Mouse (Mus musculus) intestine, embryonic 16.5 days (tissue): Measurements from ENCODE around the gene BB287469. TPM values are rescaled to one million over a fixed set of nuclear protein-coding genes. Genes with fewer than 3 reads are reported as not detected.
"Not testable (repeated sequence)": the region's sequence is repeated elsewhere in the genome, so short reads cannot be mapped to it uniquely, and the experiment has no call there.

ENCODE experiments used
- ATAC-seq: fragments of 200-750 bp; cut with Nextera tagmentation; 2 replicates; pipeline ENCODE4 v1.8.0; 2017; ENCODE audit warnings: moderate TSS enrichment, moderate library complexity
- H3K27ac ChIP-seq: fragments of 300-500 bp; sonication (generic); 2 replicates; pipeline ENCODE4 v1.5.1; 2014; ENCODE audit warnings: mild to moderate bottlenecking, low read length
- H3K27me3 ChIP-seq: fragments of 300-500 bp; sonication (generic); replicated peaks from 2 replicates; pipeline ENCODE4 v1.6.1; 2014; ENCODE audit warnings: low read length, control low read depth, mixed read lengths; ENCODE audit not compliant: control insufficient read depth, insufficient read depth
- H3K36me3 ChIP-seq: fragments of 300-500 bp; sonication (generic); 2 replicates; pipeline ENCODE4 v1.6.1; 2014; ENCODE audit warnings: low read length, control low read depth; ENCODE audit not compliant: control insufficient read depth, insufficient read depth
- H3K4me1 ChIP-seq: fragments of 300-500 bp; sonication (generic); 2 replicates; pipeline ENCODE4 v1.6.1; 2014; ENCODE audit warnings: low read length, control low read depth, mixed read lengths; ENCODE audit not compliant: control insufficient read depth, insufficient read depth
- H3K4me2 ChIP-seq: fragments of 300-500 bp; sonication (generic); 2 replicates; pipeline ENCODE4 v1.6.1; 2014; ENCODE audit warnings: low read depth, low read length, control low read depth
- H3K4me3 ChIP-seq: fragments of 300-500 bp; sonication (generic); 2 replicates; pipeline ENCODE4 v1.5.1; 2014; ENCODE audit warnings: mild to moderate bottlenecking, low read length
- H3K9ac ChIP-seq: fragments of 300-500 bp; sonication (generic); 2 replicates; pipeline ENCODE4 v1.6.1; 2014; ENCODE audit warnings: low read depth, low read length
- H3K9me3 ChIP-seq: fragments of 300-500 bp; sonication (generic); 2 replicates; pipeline ENCODE4 v1.6.1; 2016; ENCODE audit warnings: low read length, control low read depth; ENCODE audit not compliant: control insufficient read depth
- WGBS: fragments of 180-500 bp; shearing (Covaris S2); extraction: QIAGEN DNeasy Blood & Tissue Kit; methylation state at CpG from one replicate; pipeline ENCODE4 v1.1.7; 2014; 5-methylcytosine and 5-hydroxymethylcytosine counted together
- polyA plus RNA-seq: library from polyadenylated mRNA; unstranded; fragments of >200 nt; fragmentation: Nextera tagmentation; extraction: Ambion mirVana; gene quantifications from 2 replicates; pipeline ENCODE4 v1.2.1, GENCODE M21; 2015

The BB287469 gene
- polyA plus RNA-seq, 1 experiment from 2014 or later = not detected

- not testable (repeated sequence) for H3K4me1 ChIP-seq, H3K27ac ChIP-seq, H3K9me3 ChIP-seq, H3K4me3 ChIP-seq, H3K4me2 ChIP-seq, ATAC-seq, H3K27me3 ChIP-seq, H3K9ac ChIP-seq, H3K36me3 ChIP-seq
- WGBS = 91% methylated on average over 2 of the region's 2 CpGs
Observed at GRCm38 (mm10) chr12:87864048-87864447, 47.7 kb downstream of the BB287469 start.

Other genes with a start within 250 kb of the BB287469 start
- gene Oog1, start 213.9 kb upstream of the BB287469 start, polyA plus RNA-seq = not detected in 2 replicates
- gene Gm4027, start 197.7 kb upstream of the BB287469 start, polyA plus RNA-seq = not detected in 2 replicates
- gene Gm16381, start 172.0 kb upstream of the BB287469 start, polyA plus RNA-seq = not detected in 2 replicates
- gene Gm21319, start 40.8 kb upstream of the BB287469 start, polyA plus RNA-seq = not detected in 2 replicates
- gene Gm21936, start 21.1 kb upstream of the BB287469 start, polyA plus RNA-seq = not detected in 2 replicates
- not detected in 2 replicates for gene Gm2001, start 25.8 kb downstream of the BB287469 start, polyA plus RNA-seq
- not detected in 2 replicates for gene Gm2016, start 57.5 kb downstream of the BB287469 start, polyA plus RNA-seq
- not detected in 2 replicates for gene Gm2022, start 78.8 kb downstream of the BB287469 start, polyA plus RNA-seq
- not detected in 2 replicates for gene Gm2035, start 103.3 kb downstream of the BB287469 start, polyA plus RNA-seq
- not detected in 2 replicates for gene Gm2042, start 137.5 kb downstream of the BB287469 start, polyA plus RNA-seq
- not detected in 2 replicates for gene Gm2075, start 195.3 kb downstream of the BB287469 start, polyA plus RNA-seq
- not detected in 2 replicates for gene Gm6803, start 202.2 kb downstream of the BB287469 start, polyA plus RNA-seq
- gene Gm2056, start 210.4 kb downstream of the BB287469 start, polyA plus RNA-seq = not detected in 2 replicates